Mouse (Mus musculus): ENCODE data around the gene Tpmt.

The Tpmt gene

GRCm38 (mm10) chr13:47044617-47044947 is at the start of gene Tpmt:
Gene Tpmt, minus strand, starts transcription at chr13:47044737.
- DNase-seq (ENCODE audit: low spot score), result no peak

- no peak for DNase-seq (ENCODE audit: low spot score)
These were observed 49.3 kb upstream of the Tpmt start for GRCm38 (mm10) chr13:47093791-47094190.

GRCm38 (mm10) chr13:47089271-47089670 is 44.7 kb upstream of the Tpmt start:
- no peak for DNase-seq (ENCODE audit: low spot score)

GRCm38 (mm10) chr13:47088433-47088832 is 43.9 kb upstream of the Tpmt start:
- DNase-seq (ENCODE audit: low spot score), result no peak

GRCm38 (mm10) chr13:47080905-47081505 is 36.5 kb upstream of the Tpmt start:
- DNase-seq (ENCODE audit: low spot score), result no peak

- DNase-seq (ENCODE audit: low spot score), result no peak
These were observed 34.3 kb upstream of the Tpmt start for GRCm38 (mm10) chr13:47078799-47079198.

- no peak for DNase-seq (ENCODE audit: low spot score)
These were observed 32.8 kb upstream of the Tpmt start for GRCm38 (mm10) chr13:47077367-47077766.

- DNase-seq (ENCODE audit: low spot score), result no peak
These were observed 31.6 kb upstream of the Tpmt start for GRCm38 (mm10) chr13:47076156-47076555.

- DNase-seq (ENCODE audit: low spot score), result no peak
These were observed 27.9 kb upstream of the Tpmt start for GRCm38 (mm10) chr13:47072484-47072883.

GRCm38 (mm10) chr13:47071871-47072270 is 27.3 kb upstream of the Tpmt start:
- no peak for DNase-seq (ENCODE audit: low spot score)

GRCm38 (mm10) chr13:47070329-47071080 is 26.0 kb upstream of the Tpmt start:
- no peak for DNase-seq (ENCODE audit: low spot score)

GRCm38 (mm10) chr13:47067001-47067400 is 22.5 kb upstream of the Tpmt start:
- no peak for DNase-seq (ENCODE audit: low spot score)

GRCm38 (mm10) chr13:47066516-47066915 is 22.0 kb upstream of the Tpmt start:
- no peak for DNase-seq (ENCODE audit: low spot score)

GRCm38 (mm10) chr13:47063985-47064760 is 19.6 kb upstream of the Tpmt start:
- no peak for DNase-seq (ENCODE audit: low spot score)

- DNase-seq (ENCODE audit: low spot score), result no peak
These were observed 18.2 kb upstream of the Tpmt start for GRCm38 (mm10) chr13:47062756-47063155.

GRCm38 (mm10) chr13:47056781-47057180 is 12.2 kb upstream of the Tpmt start:
- DNase-seq (ENCODE audit: low spot score), result no peak

GRCm38 (mm10) chr13:47056126-47056525 is 11.6 kb upstream of the Tpmt start:
- no peak for DNase-seq (ENCODE audit: low spot score)

GRCm38 (mm10) chr13:47053971-47054370 is 9.4 kb upstream of the Tpmt start:
- DNase-seq (ENCODE audit: low spot score), result no peak

- DNase-seq (ENCODE audit: low spot score), result no peak
These were observed 5.5 kb upstream of the Tpmt start for GRCm38 (mm10) chr13:47050009-47050408.

- DNase-seq (ENCODE audit: low spot score), result no peak
These were observed 3.5 kb upstream of the Tpmt start for GRCm38 (mm10) chr13:47047996-47048395.

GRCm38 (mm10) chr13:47043833-47044616 is 512 bp downstream of the Tpmt start:
- DNase-seq (ENCODE audit: low spot score), result peak; percentile 13

- peak; percentile 100 for DNase-seq (ENCODE audit: low spot score)
These were observed 1.4 kb downstream of the Tpmt start, which contains the start of gene Kdm1b for GRCm38 (mm10) chr13:47043030-47043680. Gene Kdm1b, plus strand, starts transcription at chr13:47043499.
